Mouse (Mus musculus): ENCODE results near the gene Hand2. TPM values are rescaled to one million over a fixed set of nuclear protein-coding genes. Genes with fewer than 3 reads are reported as not detected.
A peak's percentile ranks its signal among the peaks of the same experiment; 100 is the strongest.

The Hand2 gene
- polyA plus RNA-seq, 1 experiment from 2014 or later, result not detected

DNA sequence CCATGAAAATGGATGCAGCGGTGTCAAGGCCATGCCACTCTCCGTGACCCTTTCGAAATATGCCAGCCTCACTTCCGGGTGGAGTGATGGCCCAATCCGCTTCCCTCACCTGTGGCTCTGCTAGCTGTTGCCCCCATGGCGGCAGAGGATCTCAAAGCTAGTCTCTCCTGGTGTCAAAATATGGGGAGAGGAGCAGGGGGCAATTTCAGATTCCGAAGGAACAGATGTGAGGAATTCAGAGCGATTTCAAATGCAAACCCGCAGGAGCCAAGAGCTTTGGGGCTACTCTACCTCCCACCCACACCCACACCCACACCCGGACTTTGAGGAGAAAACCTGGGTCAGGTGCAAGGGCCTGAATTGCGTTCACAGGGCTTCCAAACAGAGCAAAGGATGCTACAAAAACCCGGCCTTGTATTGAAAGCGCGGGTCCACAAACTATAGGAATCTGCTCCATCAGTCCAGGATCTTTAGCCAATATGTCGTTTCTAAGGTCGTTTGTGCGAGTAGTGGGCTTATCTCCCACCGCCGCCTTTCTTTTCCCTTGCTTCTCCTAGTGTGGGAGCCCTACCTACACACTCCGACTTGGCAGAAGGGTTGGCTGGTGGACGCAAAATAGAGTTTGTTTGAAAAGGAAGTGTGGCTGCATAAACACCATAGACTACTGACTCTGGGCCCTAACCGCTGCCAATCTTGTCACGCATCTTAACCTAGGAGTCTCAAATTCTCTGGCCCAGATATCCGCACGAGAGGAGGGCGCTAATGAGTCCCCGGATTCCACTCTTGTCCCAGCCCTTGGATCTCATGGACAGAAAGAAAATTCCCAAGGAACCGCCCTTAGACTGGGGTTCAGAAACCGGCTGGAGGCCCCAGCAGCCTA is 6.7 kb downstream of the Hand2 start:
- Histone ChIP-seq H3K4me3 (peak overlapping the region; percentile 32), H3K36me3 (no peaks in the 10 kb centered on the region), H3K27me3 (ENCODE audit: low read depth, poor library complexity, severe bottlenecking) (peaks cover 100% of the 10 kb centered on the region), H3K4me1 (peaks cover 24% of the 10 kb centered on the region), H3K27ac (replicated peaks) (no peak overlapping the region), H3K9me3 (replicated peaks) (no peaks in the 10 kb centered on the region)
- DNase-seq (ENCODE audit: low spot score), result peak; percentile 56
- WGBS, result under 1% methylated on average over 29 of the region's 29 CpGs

DNA sequence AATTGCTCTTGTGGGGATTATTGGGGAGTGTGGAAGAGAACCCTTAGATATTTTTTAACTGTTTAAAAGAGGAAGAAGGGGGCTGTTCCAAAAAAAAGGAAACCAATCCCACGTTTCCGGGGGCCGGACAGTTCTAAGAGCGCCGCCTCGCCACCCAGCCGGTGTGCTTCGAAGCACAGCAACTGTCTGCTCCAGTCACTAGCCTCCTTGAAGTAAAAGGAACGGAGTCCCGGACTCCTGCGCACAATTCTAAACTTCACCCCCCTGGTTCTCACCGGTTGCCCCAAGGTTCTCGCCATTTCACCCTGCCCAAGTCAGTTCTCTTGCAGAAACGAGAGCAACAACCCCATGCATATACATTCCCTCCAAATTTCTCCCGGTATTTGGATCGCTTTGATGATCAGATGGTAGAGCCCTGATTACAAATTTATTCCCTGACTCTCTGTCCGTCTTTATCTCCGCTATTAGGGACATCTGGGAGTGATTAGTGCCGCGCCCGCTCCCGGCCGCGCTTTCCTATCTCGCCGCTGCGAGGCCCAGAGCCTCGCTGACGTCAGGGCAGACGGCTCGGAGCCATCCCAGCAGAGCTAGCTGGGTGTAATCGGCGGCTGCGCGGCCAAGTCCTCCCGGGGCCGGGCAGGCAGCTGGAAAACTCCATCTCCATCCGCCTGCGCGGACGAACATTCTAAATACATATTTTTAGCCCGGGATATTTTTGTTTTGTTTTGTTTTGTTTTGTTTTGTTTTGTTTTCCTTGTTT is 7.6 kb downstream of the Hand2 start:
- WGBS, result under 1% methylated on average over 42 of the region's 42 CpGs
- Histone ChIP-seq H3K4me3 (peak overlapping the region; percentile 32), H3K27me3 (ENCODE audit: low read depth, poor library complexity, severe bottlenecking) (peaks cover 100% of the 10 kb centered on the region), H3K27ac (replicated peaks) (no peak overlapping the region), H3K36me3 (no peaks in the 10 kb centered on the region), H3K4me1 (peaks cover 27% of the 10 kb centered on the region), H3K9me3 (replicated peaks) (no peaks in the 10 kb centered on the region)
- peak; percentile 80 for DNase-seq (ENCODE audit: low spot score)

DNA sequence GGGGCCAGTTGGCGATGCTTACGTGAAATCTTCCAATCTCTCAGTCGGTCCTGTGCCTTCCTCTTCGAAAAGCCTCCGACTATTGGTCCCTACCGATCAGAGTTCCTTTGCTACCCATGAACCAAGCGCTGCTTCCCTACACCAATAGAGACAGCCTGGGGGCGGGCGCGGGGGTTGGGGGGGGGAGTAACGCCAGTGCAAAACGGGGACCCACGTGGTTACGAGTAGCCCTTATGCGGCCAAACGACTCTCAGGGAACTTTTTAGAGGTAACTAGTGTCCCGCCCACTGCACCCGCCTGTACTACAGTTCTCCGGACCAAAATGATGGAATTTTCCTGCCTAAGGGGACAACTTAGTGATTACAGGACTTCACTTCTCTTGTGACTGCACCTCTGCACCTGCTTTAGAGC is 8.2 kb downstream of the Hand2 start:
- 1% methylated on average over 19 of the region's 19 CpGs for WGBS
- H3K27ac ChIP-seq (replicated peaks), result no peak overlapping the region

DNA sequence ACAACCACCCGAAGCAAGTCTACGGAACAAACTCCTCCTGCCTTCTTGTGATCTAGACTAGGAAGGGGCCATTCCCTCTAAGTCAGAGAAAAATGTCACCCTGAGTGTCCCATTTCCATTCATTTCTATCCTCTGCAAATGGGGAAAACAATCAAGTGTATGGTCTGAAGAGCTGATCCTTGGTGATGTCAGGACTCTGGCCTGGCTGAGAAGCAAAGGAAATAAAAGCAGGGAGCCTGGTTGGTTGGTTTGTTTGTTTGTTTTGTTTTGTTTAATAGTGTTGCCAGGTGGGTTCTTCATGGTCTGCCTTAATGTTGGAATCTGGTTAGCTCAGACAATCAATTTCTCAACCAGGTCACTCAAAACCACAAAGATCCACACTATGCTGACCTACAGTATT is 9.3 kb downstream of the Hand2 start:
- 11% methylated on average over 2 of the region's 2 CpGs for WGBS
- Histone ChIP-seq H3K9me3 (replicated peaks) (no peaks in the 10 kb centered on the region), H3K27ac (replicated peaks) (no peak overlapping the region), H3K4me1 (peaks cover 34% of the 10 kb centered on the region), H3K4me3 (no peak overlapping the region), H3K36me3 (no peaks in the 10 kb centered on the region), H3K27me3 (ENCODE audit: low read depth, poor library complexity, severe bottlenecking) (peaks cover 100% of the 10 kb centered on the region)
- peak; percentile 21 for DNase-seq (ENCODE audit: low spot score)

More for the DNA sequence above, 8.2 kb downstream of the Hand2 start:
- Histone ChIP-seq H3K4me1 (peaks cover 29% of the 10 kb centered on the region), H3K9me3 (replicated peaks) (no peaks in the 10 kb centered on the region), H3K36me3 (no peaks in the 10 kb centered on the region), H3K4me3 (peak overlapping the region; percentile 32), H3K27me3 (ENCODE audit: low read depth, poor library complexity, severe bottlenecking) (peaks cover 100% of the 10 kb centered on the region)
- DNase-seq (ENCODE audit: low spot score), result peak; percentile 53

DNA sequence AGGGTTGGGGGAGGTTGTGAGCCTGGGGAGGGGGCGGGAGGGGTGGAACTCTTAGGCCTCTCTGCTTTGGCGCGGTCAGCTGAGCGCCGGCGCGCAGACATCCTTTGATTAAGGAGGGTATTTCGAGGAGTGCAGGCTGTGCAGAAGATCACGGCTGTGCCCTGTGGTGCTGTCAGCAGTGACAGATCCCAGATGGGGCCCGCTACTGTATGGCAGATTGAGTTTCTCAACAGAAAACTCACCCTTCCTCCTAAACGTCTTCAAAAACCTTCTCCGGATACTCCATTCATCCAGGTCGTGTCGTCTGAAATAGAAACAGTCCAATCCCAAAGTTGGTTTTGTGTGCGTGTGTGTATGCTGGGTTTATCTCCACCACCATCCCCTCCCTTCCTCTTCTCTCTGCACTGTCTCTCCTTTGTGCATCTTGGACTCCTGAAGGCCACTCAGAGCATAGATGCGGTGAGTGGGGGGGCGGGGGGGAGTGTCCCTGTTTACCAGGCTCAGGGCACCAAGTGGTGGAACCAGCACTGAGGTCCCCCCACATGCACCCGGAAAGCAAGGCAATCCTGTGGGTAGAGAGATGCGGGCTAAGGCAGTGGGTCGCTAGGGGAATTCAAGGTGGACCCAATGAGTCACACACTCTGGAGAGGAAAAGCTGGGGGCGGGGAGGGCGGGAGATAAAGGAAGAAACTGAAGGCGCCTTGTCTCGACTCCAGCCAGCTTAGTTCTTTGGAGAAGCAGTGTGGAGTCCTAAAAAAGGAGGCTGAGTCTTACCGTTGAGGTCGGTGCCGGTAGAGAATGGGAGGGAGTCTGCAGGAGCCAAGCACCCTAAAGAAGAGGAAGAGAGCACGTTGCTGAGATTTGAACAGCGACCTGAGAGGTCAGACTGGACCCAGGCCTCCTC is 11.2 kb downstream of the Hand2 start:
- WGBS, result under 1% methylated on average over 29 of the region's 29 CpGs
- Histone ChIP-seq H3K27ac (replicated peaks) (no peak overlapping the region), H3K9me3 (replicated peaks) (no peaks in the 10 kb centered on the region), H3K4me1 (peaks cover 31% of the 10 kb centered on the region), H3K27me3 (ENCODE audit: low read depth, poor library complexity, severe bottlenecking) (peaks cover 100% of the 10 kb centered on the region), H3K36me3 (no peaks in the 10 kb centered on the region), H3K4me3 (no peak overlapping the region)
- DNase-seq (ENCODE audit: low spot score), result peak; percentile 51

DNA sequence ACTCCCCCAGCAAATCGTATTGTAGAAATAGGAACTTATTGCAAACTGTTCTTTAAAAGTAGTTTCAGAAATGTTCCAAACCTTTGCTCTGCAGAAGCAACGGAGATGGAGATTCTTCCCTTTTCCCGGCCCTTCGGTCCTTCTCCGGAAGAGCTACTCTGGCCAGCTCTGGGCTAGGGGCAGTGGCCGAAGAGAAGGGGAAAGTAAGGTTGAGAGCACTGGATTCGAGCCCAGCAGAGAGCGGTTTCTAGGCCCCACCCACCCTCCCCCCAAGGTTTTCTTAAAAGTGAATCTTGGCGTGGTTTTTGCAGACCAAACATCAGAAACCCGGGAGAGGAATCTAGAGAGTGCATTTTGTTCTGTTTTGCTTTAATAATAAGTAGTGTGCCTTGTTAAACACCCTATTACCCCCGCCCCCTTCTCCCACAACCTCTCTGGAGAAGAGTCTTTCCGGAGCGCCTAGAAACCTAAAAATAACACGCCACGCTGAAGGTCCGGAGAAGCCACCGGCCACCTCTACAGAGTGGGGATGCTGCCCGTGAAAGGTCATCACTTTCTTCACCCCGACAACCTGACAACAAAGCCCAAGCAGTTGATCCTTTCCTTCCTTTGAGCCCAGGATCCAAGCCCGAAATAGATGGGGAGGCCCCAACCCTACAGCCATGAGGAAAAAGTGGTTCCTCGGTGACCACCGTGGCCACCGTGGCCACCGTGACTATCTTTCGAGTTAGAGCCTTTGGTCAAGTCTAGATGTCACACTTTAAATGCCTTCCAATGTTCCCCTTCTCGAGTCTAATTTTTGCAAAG is 12.1 kb downstream of the Hand2 start:
- peak; percentile 49 for DNase-seq (ENCODE audit: low spot score)
- Histone ChIP-seq H3K4me1 (peaks cover 29% of the 10 kb centered on the region), H3K4me3 (no peak overlapping the region), H3K36me3 (no peaks in the 10 kb centered on the region), H3K9me3 (replicated peaks) (no peaks in the 10 kb centered on the region), H3K27me3 (ENCODE audit: low read depth, poor library complexity, severe bottlenecking) (peaks cover 100% of the 10 kb centered on the region), H3K27ac (replicated peaks) (no peak overlapping the region)
- WGBS, result under 1% methylated on average over 26 of the region's 26 CpGs

DNA sequence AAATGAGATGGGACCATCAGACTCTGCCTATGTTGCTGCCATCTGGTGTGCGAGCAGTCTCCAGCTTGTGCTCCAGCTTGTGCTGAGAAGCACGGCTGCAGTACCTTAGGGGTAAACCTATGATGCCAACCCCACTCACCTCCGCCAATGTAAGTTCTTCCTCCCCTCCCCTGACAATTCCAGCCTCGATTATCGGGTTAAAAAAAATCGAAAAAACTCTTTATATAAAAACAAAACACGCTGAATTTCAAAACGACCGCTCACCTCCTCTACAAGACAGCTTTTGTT is 12.6 kb downstream of the Hand2 start:
- H3K27ac ChIP-seq (replicated peaks), result no peak overlapping the region

DNA sequence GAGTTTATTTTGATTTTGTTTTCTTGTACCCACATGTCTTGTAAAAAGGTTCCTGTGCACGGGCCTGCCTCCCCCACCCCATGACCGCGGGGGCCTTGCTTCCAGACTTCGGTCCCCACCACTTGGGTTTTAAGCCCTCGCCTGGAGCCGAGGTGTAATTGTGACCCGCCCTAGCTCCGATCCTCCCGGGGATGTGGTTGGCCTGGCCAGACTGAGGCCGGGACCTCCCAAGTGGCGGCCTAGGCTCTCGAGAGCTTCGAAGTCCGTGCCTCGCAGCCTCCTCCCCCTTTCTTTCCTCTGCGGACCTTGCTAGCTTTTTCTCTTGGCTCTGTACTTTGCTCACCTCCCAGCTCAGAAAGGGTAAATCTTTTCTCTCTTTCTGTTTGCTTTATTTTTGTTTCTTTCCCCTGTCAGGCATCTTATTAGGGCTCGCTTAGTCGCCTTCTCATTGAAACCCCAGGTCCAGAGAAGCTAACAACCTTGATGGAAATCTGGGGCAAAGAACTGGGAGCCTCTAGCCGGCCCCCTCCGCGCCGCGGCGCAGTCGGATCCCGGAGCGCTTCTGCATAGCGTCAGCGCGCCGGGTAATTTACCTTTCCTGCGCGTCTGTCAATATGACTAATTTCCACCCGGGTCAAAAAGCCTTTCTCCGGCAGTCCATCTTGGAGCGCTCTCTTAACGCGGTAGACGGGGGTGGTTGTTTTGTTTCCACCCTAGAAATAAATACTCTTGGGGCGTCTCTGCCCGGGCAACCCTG is 13.2 kb downstream of the Hand2 start:
- Histone ChIP-seq H3K36me3 (no peaks in the 10 kb centered on the region), H3K27me3 (ENCODE audit: low read depth, poor library complexity, severe bottlenecking) (peaks cover 100% of the 10 kb centered on the region), H3K27ac (replicated peaks) (no peak overlapping the region), H3K4me1 (peaks cover 18% of the 10 kb centered on the region), H3K9me3 (replicated peaks) (no peaks in the 10 kb centered on the region), H3K4me3 (no peak overlapping the region; the same call in 1 of the 2 replicates)
- peak; percentile 79 for DNase-seq (ENCODE audit: low spot score)
- WGBS, result under 1% methylated on average over 41 of the region's 41 CpGs

More for the DNA sequence above, 12.6 kb downstream of the Hand2 start:
- no peak overlapping the region for H3K4me3 ChIP-seq
- no peaks in the 10 kb centered on the region for H3K36me3 ChIP-seq
- under 1% methylated on average over 9 of the region's 9 CpGs for WGBS
- peaks cover 100% of the 10 kb centered on the region for H3K27me3 ChIP-seq (ENCODE audit: low read depth, poor library complexity, severe bottlenecking)
- peaks cover 23% of the 10 kb centered on the region for H3K4me1 ChIP-seq
- no peak for DNase-seq (ENCODE audit: low spot score)
- no peaks in the 10 kb centered on the region for H3K9me3 ChIP-seq (replicated peaks)

DNA sequence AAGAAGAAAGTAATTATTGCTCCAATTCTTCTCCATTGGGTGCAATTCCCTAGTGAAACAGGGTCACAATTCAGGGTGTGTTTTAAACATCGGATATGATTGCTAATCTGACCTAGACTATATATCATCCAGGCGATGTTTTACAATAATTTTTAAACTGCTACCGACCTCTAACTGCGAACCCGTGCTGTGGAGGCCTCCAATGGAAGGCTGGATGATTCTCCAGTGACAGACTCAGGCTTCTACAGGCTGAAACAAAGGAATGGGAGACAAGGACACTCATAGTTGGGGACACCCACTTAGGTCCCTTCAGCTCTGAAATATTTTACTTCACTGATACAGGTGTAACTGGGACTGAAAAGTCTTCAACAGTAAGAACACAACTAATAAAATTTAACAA is 13.9 kb downstream of the Hand2 start:
- H3K27ac ChIP-seq (replicated peaks), result no peak overlapping the region
- no peaks in the 10 kb centered on the region for H3K9me3 ChIP-seq (replicated peaks)
- 0% methylated on average over 5 of the region's 5 CpGs for WGBS
- H3K27me3 ChIP-seq (ENCODE audit: low read depth, poor library complexity, severe bottlenecking), result peaks cover 100% of the 10 kb centered on the region
- H3K4me1 ChIP-seq, result peaks cover 15% of the 10 kb centered on the region
- no peak overlapping the region for H3K4me3 ChIP-seq
- no peaks in the 10 kb centered on the region for H3K36me3 ChIP-seq
- DNase-seq (ENCODE audit: low spot score), result peak; percentile 23

DNA sequence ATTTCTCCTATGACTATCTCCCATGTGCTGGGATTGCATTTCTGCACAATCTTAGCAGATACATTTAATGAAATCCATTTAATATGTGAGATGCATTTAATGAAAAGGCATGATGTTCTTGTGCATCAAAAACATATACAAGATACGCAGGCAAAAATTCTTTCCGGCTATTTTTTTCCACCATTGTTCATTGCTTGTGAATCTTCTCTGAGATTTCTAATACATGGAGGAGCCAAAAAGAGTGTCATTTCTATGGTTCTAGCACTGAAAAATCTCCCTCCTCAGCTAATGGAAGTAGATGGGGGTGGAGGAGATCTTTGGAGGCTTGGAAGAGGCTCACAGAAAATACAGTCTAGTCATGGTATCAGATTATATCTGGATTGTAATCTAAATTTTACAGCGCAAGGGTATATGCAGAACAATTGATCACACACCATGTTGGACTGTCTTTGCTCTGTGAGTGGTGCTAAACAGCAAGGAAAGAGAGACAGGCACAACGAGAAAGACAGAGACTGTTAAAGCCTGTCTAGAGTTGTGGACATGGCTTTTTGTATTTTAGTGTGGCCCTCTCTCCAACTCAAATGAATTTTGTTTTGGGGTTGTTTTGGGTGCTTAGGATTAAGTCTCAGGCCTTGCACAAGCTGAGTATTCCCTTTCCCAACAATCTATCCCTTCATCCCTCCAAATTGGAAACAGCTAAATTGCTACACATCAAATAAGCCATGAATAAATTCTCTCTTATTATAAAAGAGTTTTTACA is 16.7 kb downstream of the Hand2 start:
- Histone ChIP-seq H3K27me3 (ENCODE audit: low read depth, poor library complexity, severe bottlenecking) (peaks cover 100% of the 10 kb centered on the region), H3K36me3 (no peaks in the 10 kb centered on the region), H3K4me3 (no peak overlapping the region), H3K27ac (replicated peaks) (no peak overlapping the region), H3K9me3 (replicated peaks) (no peaks in the 10 kb centered on the region), H3K4me1 (peaks cover 25% of the 10 kb centered on the region)
- 25% methylated on average over 4 of the region's 4 CpGs for WGBS
- no peak for DNase-seq (ENCODE audit: low spot score)

All from midbrain, embryonic 10.5 days (tissue).